Mouse (Mus musculus) liver, embryonic 16.5 days (tissue): Measurements from ENCODE around the gene Nat8f5. TPM values are rescaled to one million over a fixed set of nuclear protein-coding genes. Genes with fewer than 3 reads are reported as not detected.

Source experiments
- microRNA-seq: library from miRNA; unstranded; fragments of <30 nt; microRNA quantifications from one replicate; pipeline ENCODE4, GENCODE M21; 2016
- polyA plus RNA-seq: library from polyadenylated mRNA; unstranded; fragments of >200 nt; fragmentation: Nextera tagmentation; extraction: Ambion mirVana; gene quantifications from 2 replicates; pipeline ENCODE4 v1.2.1, GENCODE M21; 2015

Gene Nat8f5
- polyA plus RNA-seq, 1 experiment from 2014 or later: not detected

Small RNA genes lying within 50 kb of the gene (microRNA-seq; reads per million reads assigned to microRNA genes)
- gene Mir6375: not detected

Other genes starting within 250 kb of the Nat8f5 start
- 1.5 TPM in 2 replicates for gene Alms1, start 233.4 kb downstream of the Nat8f5 start, polyA plus RNA-seq
- not detected in 2 replicates for gene Nat8f7, start 107.8 kb downstream of the Nat8f5 start, polyA plus RNA-seq
- not detected in 2 replicates for gene Nat8f3, start 55.2 kb downstream of the Nat8f5 start, polyA plus RNA-seq
- gene Nat8f6, start within 50 bp of the Nat8f5 start, polyA plus RNA-seq: not detected in 2 replicates
- 0.08 and 0.12 TPM in 2 replicates for gene Nat8, start 11.1 kb upstream of the Nat8f5 start, polyA plus RNA-seq
- not detected in 2 replicates for gene Nat8f2, start 48.2 kb upstream of the Nat8f5 start, polyA plus RNA-seq
- gene Nat8f4, start 83.9 kb upstream of the Nat8f5 start, polyA plus RNA-seq: 1.7 and 2.0 TPM in 2 replicates
- 17.2 and 19.1 TPM in 2 replicates for gene Tprkb, start 90.9 kb upstream of the Nat8f5 start, polyA plus RNA-seq
- gene Nat8f1, start 94.7 kb upstream of the Nat8f5 start, polyA plus RNA-seq: 19.1 and 20.5 TPM in 2 replicates
- 20.7 and 28.1 TPM in 2 replicates for gene Dusp11, start 140.7 kb upstream of the Nat8f5 start, polyA plus RNA-seq
- not detected in 2 replicates for gene Figla, start 195.2 kb upstream of the Nat8f5 start, polyA plus RNA-seq
- gene Add2, start 207.7 kb upstream of the Nat8f5 start, polyA plus RNA-seq: 87.9 and 93.6 TPM in 2 replicates